Mouse (Mus musculus): ENCODE measurements around the gene Panx2. TPM values are rescaled to one million over a fixed set of nuclear protein-coding genes. Genes with fewer than 3 reads are reported as not detected.

Panx2 gene
- polyA plus RNA-seq, 1 experiment: 105 TPM

- Histone ChIP-seq H3K4me1 (ENCODE audit: control insufficient read depth, insufficient read depth, low read length) (peaks cover 2% of the 10 kb centered on the region; the same call in 1 of the 2 replicates), H3K4me3 (ENCODE audit: insufficient read depth, low read length) (peak overlapping the region; percentile 93), H3K27ac (ENCODE audit: insufficient read depth, low read length) (no peak overlapping the region)
- TF ChIP-seq CTCF (IDR thresholded peaks at IDR 0.05; ENCODE audit: extremely low read depth, insufficient read depth, low read length): no peak
- TF ChIP-seq POLR2A (IDR thresholded peaks at IDR 0.05; ENCODE audit: extremely low read depth, insufficient read depth, low read length): no peak
These were observed 1.4 kb downstream of the Panx2 start for GRCm38 (mm10) chr15:89060811-89061460.

GRCm38 (mm10) chr15:89061761-89062517 is 2.4 kb downstream of the Panx2 start:
- Histone ChIP-seq H3K4me1 (ENCODE audit: control insufficient read depth, insufficient read depth, low read length) (peaks cover 2% of the 10 kb centered on the region; the same call in 1 of the 2 replicates), H3K27ac (ENCODE audit: insufficient read depth, low read length) (no peak overlapping the region), H3K4me3 (ENCODE audit: insufficient read depth, low read length) (no peak overlapping the region)
- TF ChIP-seq POLR2A (IDR thresholded peaks at IDR 0.05; ENCODE audit: extremely low read depth, insufficient read depth, low read length) (no peak), CTCF (IDR thresholded peaks at IDR 0.05; ENCODE audit: extremely low read depth, insufficient read depth, low read length) (no peak)

- Histone ChIP-seq H3K27ac (ENCODE audit: insufficient read depth, low read length) (no peak overlapping the region), H3K4me3 (ENCODE audit: insufficient read depth, low read length) (no peak overlapping the region), H3K4me1 (ENCODE audit: control insufficient read depth, insufficient read depth, low read length) (peaks cover 2% of the 10 kb centered on the region; the same call in 1 of the 2 replicates)
- TF ChIP-seq POLR2A (IDR thresholded peaks at IDR 0.05; ENCODE audit: extremely low read depth, insufficient read depth, low read length) (no peak), CTCF (IDR thresholded peaks at IDR 0.05; ENCODE audit: extremely low read depth, insufficient read depth, low read length) (no peak)
These were observed 3.0 kb downstream of the Panx2 start for GRCm38 (mm10) chr15:89062518-89062910.

- H3K4me3 ChIP-seq (ENCODE audit: insufficient read depth, low read length): no peak overlapping the region
- H3K4me1 ChIP-seq (ENCODE audit: control insufficient read depth, insufficient read depth, low read length): peaks cover 2% of the 10 kb centered on the region; the same call in 1 of the 2 replicates
- no peak for TF ChIP-seq POLR2A (IDR thresholded peaks at IDR 0.05; ENCODE audit: extremely low read depth, insufficient read depth, low read length)
- TF ChIP-seq CTCF (IDR thresholded peaks at IDR 0.05; ENCODE audit: extremely low read depth, insufficient read depth, low read length): no peak
- H3K27ac ChIP-seq (ENCODE audit: insufficient read depth, low read length): no peak overlapping the region
These were observed 3.5 kb downstream of the Panx2 start for GRCm38 (mm10) chr15:89063001-89063400.

DNA sequence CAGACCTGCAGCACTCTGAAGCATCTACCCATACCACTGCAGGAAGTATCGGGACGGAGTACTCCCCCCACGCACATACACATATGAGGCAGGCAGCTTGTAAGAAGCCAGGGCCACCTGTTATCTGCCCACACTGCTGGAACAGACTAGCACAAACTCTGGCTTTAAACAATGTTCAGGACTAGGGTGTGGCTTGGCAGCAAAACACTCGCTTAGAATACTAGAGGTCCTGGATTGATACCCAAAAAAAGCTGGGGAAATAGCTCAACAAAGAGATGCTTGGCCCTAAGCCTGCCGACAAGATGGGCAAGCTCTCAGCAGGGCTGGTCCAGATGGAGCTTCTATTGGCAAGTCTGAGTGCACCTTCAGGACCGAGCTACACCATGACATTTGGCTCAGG is 4.0 kb downstream of the Panx2 start:
- no peak overlapping the region for H3K4me3 ChIP-seq (ENCODE audit: insufficient read depth, low read length)

GRCm38 (mm10) chr15:89064891-89065290 is 5.4 kb downstream of the Panx2 start:
- H3K4me1 ChIP-seq (ENCODE audit: control insufficient read depth, insufficient read depth, low read length): peaks cover 2% of the 10 kb centered on the region; the same call in 1 of the 2 replicates
- no peak overlapping the region for H3K4me3 ChIP-seq (ENCODE audit: insufficient read depth, low read length)
- TF ChIP-seq CTCF (IDR thresholded peaks at IDR 0.05; ENCODE audit: extremely low read depth, insufficient read depth, low read length): no peak
- no peak for TF ChIP-seq POLR2A (IDR thresholded peaks at IDR 0.05; ENCODE audit: extremely low read depth, insufficient read depth, low read length)
- H3K27ac ChIP-seq (ENCODE audit: insufficient read depth, low read length): no peak overlapping the region

More for the DNA sequence above, 4.0 kb downstream of the Panx2 start:
- TF ChIP-seq POLR2A (IDR thresholded peaks at IDR 0.05; ENCODE audit: extremely low read depth, insufficient read depth, low read length): no peak
- no peak for TF ChIP-seq CTCF (IDR thresholded peaks at IDR 0.05; ENCODE audit: extremely low read depth, insufficient read depth, low read length)
- H3K27ac ChIP-seq (ENCODE audit: insufficient read depth, low read length): no peak overlapping the region
- peaks cover 2% of the 10 kb centered on the region; the same call in 1 of the 2 replicates for H3K4me1 ChIP-seq (ENCODE audit: control insufficient read depth, insufficient read depth, low read length)

DNA sequence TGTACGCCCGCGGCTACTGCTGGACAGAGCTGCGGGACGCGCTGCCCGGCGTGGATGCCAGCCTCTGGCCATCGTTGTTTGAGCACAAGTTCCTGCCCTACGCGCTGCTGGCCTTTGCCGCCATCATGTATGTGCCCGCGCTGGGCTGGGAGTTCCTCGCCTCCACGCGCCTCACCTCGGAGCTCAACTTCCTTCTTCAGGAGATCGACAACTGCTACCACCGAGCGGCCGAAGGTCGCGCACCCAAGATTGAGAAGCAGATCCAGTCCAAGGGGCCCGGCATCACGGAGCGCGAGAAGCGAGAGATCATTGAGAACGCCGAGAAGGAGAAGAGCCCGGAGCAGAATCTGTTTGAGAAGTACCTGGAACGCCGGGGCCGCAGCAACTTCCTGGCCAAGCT is 8.1 kb downstream of the Panx2 start:
- no peaks in the 10 kb centered on the region for H3K4me1 ChIP-seq (ENCODE audit: control insufficient read depth, insufficient read depth, low read length)
- H3K27ac ChIP-seq (ENCODE audit: insufficient read depth, low read length): no peak overlapping the region
- TF ChIP-seq CTCF (IDR thresholded peaks at IDR 0.05; ENCODE audit: extremely low read depth, insufficient read depth, low read length): no peak
- no peak overlapping the region for H3K4me3 ChIP-seq (ENCODE audit: insufficient read depth, low read length)

GRCm38 (mm10) chr15:89068226-89068625 is 8.7 kb downstream of the Panx2 start:
- TF ChIP-seq POLR2A (IDR thresholded peaks at IDR 0.05; ENCODE audit: extremely low read depth, insufficient read depth, low read length) (no peak), CTCF (IDR thresholded peaks at IDR 0.05; ENCODE audit: extremely low read depth, insufficient read depth, low read length) (no peak)
- no peak overlapping the region for H3K27ac ChIP-seq (ENCODE audit: insufficient read depth, low read length)

DNA sequence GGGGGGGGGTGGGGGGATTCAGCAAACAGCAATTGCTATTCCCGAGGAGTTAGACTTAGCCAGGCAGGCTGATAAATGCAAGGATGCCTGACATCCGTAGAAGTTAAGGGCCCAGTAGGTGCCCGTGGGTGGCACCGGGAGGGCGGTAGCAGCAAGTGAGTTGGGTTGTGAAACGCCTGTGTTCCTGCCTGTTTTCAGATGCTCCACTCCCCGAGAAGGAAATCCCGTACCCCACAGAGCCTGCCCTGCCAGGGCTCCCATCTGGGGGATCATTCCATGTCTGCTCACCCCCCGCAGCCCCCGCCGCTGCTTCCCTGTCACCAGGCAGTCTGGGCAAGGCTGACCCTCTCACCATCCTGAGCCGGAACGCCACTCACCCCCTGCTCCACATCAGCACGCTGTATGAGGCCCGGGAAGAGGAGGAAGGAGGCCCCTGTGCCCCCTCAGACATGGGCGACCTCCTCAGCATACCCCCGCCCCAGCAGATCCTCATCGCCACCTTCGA is 9.9 kb downstream of the Panx2 start:
- no peak overlapping the region for H3K27ac ChIP-seq (ENCODE audit: insufficient read depth, low read length)
- TF ChIP-seq CTCF (IDR thresholded peaks at IDR 0.05; ENCODE audit: extremely low read depth, insufficient read depth, low read length) (no peak), POLR2A (IDR thresholded peaks at IDR 0.05; ENCODE audit: extremely low read depth, insufficient read depth, low read length) (no peak)
- H3K4me3 ChIP-seq (ENCODE audit: insufficient read depth, low read length): no peak overlapping the region
- H3K4me1 ChIP-seq (ENCODE audit: control insufficient read depth, insufficient read depth, low read length): no peaks in the 10 kb centered on the region; the same call in 1 of the 2 replicates

More at GRCm38 (mm10) chr15:89068226-89068625, 8.7 kb downstream of the Panx2 start:
- Histone ChIP-seq H3K4me3 (ENCODE audit: insufficient read depth, low read length) (no peak overlapping the region), H3K4me1 (ENCODE audit: control insufficient read depth, insufficient read depth, low read length) (no peaks in the 10 kb centered on the region)
